Mouse (Mus musculus): Measurements from ENCODE around the gene Ncapd2. TPM values are rescaled to one million over a fixed set of nuclear protein-coding genes. Genes with fewer than 3 reads are reported as not detected.

Gene Ncapd2
- polyA plus RNA-seq, 1 experiment from 2014 or later: 66.1 TPM

- H3K9me3 ChIP-seq (replicated peaks): no peaks in the 10 kb centered on the region
- H3K27ac ChIP-seq: no peak overlapping the region
- no peak overlapping the region for H3K9ac ChIP-seq
- no peak for ATAC-seq (replicated peaks; ENCODE audit: insufficient number of reproducible peaks, insufficient read depth, low FRiP score, low read depth)
- no peak overlapping the region for H3K4me2 ChIP-seq
- H3K36me3 ChIP-seq: peaks cover 33% of the 10 kb centered on the region; the same call in 1 of the 2 replicates
- peaks cover 9% of the 10 kb centered on the region for H3K4me1 ChIP-seq (replicated peaks)
- H3K27me3 ChIP-seq: no peaks in the 10 kb centered on the region
- no peak overlapping the region for H3K4me3 ChIP-seq
These were observed 37.0 kb downstream of the Ncapd2 start for GRCm38 (mm10) chr6:125154550-125154949.

- 88% methylated on average over 4 of the region's 4 CpGs for WGBS
- no peak for ATAC-seq (replicated peaks; ENCODE audit: insufficient number of reproducible peaks, insufficient read depth, low FRiP score, low read depth)
- peaks cover 25% of the 10 kb centered on the region; the same call in 1 of the 2 replicates for H3K36me3 ChIP-seq
These were observed 37.8 kb downstream of the Ncapd2 start for GRCm38 (mm10) chr6:125153682-125154081.

GRCm38 (mm10) chr6:125153018-125153389 is 38.5 kb downstream of the Ncapd2 start:
- H3K27ac ChIP-seq: no peak overlapping the region
- no peak overlapping the region for H3K4me3 ChIP-seq
- H3K27me3 ChIP-seq: no peaks in the 10 kb centered on the region
- peaks cover 24% of the 10 kb centered on the region for H3K4me1 ChIP-seq (replicated peaks)
- no peak for ATAC-seq (replicated peaks; ENCODE audit: insufficient number of reproducible peaks, insufficient read depth, low FRiP score, low read depth)
- H3K36me3 ChIP-seq: peaks cover 25% of the 10 kb centered on the region; the same call in 1 of the 2 replicates
- H3K9ac ChIP-seq: no peak overlapping the region
- no peak overlapping the region for H3K4me2 ChIP-seq
- no peaks in the 10 kb centered on the region for H3K9me3 ChIP-seq (replicated peaks)
- 82% methylated on average over 5 of the region's 5 CpGs for WGBS

More at GRCm38 (mm10) chr6:125153682-125154081, 37.8 kb downstream of the Ncapd2 start:
- Histone ChIP-seq H3K27me3 (no peaks in the 10 kb centered on the region), H3K4me1 (replicated peaks) (peaks cover 18% of the 10 kb centered on the region), H3K4me3 (no peak overlapping the region), H3K27ac (no peak overlapping the region), H3K9ac (no peak overlapping the region), H3K9me3 (replicated peaks) (no peaks in the 10 kb centered on the region), H3K4me2 (no peak overlapping the region)

- no peak overlapping the region for H3K4me2 ChIP-seq
- peaks cover 30% of the 10 kb centered on the region for H3K4me1 ChIP-seq (replicated peaks)
- 72% methylated on average over 22 of the region's 22 CpGs for WGBS
- H3K27ac ChIP-seq: no peak overlapping the region
- no peaks in the 10 kb centered on the region for H3K27me3 ChIP-seq
- no peaks in the 10 kb centered on the region for H3K9me3 ChIP-seq (replicated peaks)
- H3K36me3 ChIP-seq: peaks cover 25% of the 10 kb centered on the region; the same call in 1 of the 2 replicates
- ATAC-seq (replicated peaks; ENCODE audit: insufficient number of reproducible peaks, insufficient read depth, low FRiP score, low read depth): no peak
- no peak overlapping the region for H3K4me3 ChIP-seq
- no peak overlapping the region for H3K9ac ChIP-seq
These were observed 39.1 kb downstream of the Ncapd2 start for GRCm38 (mm10) chr6:125152212-125153017.

GRCm38 (mm10) chr6:125149569-125149950 is 41.9 kb downstream of the Ncapd2 start:
- H3K4me2 ChIP-seq: peak overlapping the region; percentile 75
- peaks cover 54% of the 10 kb centered on the region for H3K4me1 ChIP-seq (replicated peaks)
- H3K27ac ChIP-seq: peak overlapping the region; percentile 95
- 0 out of 2 replicates have a peak overlapping the region, but pooled peaks have one; percentile 74 for H3K4me3 ChIP-seq
- H3K27me3 ChIP-seq: no peaks in the 10 kb centered on the region
- H3K9me3 ChIP-seq (replicated peaks): no peaks in the 10 kb centered on the region
- peak overlapping the region; percentile 46 for H3K9ac ChIP-seq
- 56% methylated on average over 7 of the region's 7 CpGs for WGBS
- no peak for ATAC-seq (replicated peaks; ENCODE audit: insufficient number of reproducible peaks, insufficient read depth, low FRiP score, low read depth)
- H3K36me3 ChIP-seq: peaks cover 21% of the 10 kb centered on the region; the same call in 1 of the 2 replicates

- Histone ChIP-seq H3K9ac (peak overlapping the region; percentile 46), H3K27me3 (no peaks in the 10 kb centered on the region), H3K4me1 (replicated peaks) (peaks cover 57% of the 10 kb centered on the region), H3K27ac (peak overlapping the region; percentile 95), H3K4me3 (peak overlapping the region; percentile 74), H3K36me3 (peaks cover 21% of the 10 kb centered on the region; the same call in 1 of the 2 replicates), H3K9me3 (replicated peaks) (no peaks in the 10 kb centered on the region), H3K4me2 (peak overlapping the region; percentile 75)
- 46% methylated on average over 16 of the region's 16 CpGs for WGBS
- ATAC-seq (replicated peaks; ENCODE audit: insufficient number of reproducible peaks, insufficient read depth, low FRiP score, low read depth): no peak
These were observed 42.5 kb downstream of the Ncapd2 start for GRCm38 (mm10) chr6:125148926-125149568.

- Histone ChIP-seq H3K4me1 (replicated peaks) (peaks cover 57% of the 10 kb centered on the region), H3K36me3 (peaks cover 22% of the 10 kb centered on the region; the same call in 1 of the 2 replicates), H3K9me3 (replicated peaks) (no peaks in the 10 kb centered on the region), H3K9ac (peak overlapping the region; percentile 46), H3K27ac (peak overlapping the region; percentile 95), H3K4me3 (peak overlapping the region; percentile 74), H3K27me3 (no peaks in the 10 kb centered on the region), H3K4me2 (peak overlapping the region; percentile 75)
- peak; percentile 81 for ATAC-seq (replicated peaks; ENCODE audit: insufficient number of reproducible peaks, insufficient read depth, low FRiP score, low read depth)
- 23% methylated on average over 18 of the region's 18 CpGs for WGBS
These were observed 43.1 kb downstream of the Ncapd2 start for GRCm38 (mm10) chr6:125148251-125148925.

- no peak for ATAC-seq (replicated peaks; ENCODE audit: insufficient number of reproducible peaks, insufficient read depth, low FRiP score, low read depth)
- H3K4me3 ChIP-seq: peak overlapping the region; percentile 74
- H3K9ac ChIP-seq: peak overlapping the region; percentile 46
- H3K36me3 ChIP-seq: peaks cover 19% of the 10 kb centered on the region; the same call in 1 of the 2 replicates
- peak overlapping the region; percentile 95 for H3K27ac ChIP-seq
- H3K4me1 ChIP-seq (replicated peaks): peaks cover 57% of the 10 kb centered on the region
- H3K4me2 ChIP-seq: peak overlapping the region; percentile 75
- H3K27me3 ChIP-seq: no peaks in the 10 kb centered on the region
- H3K9me3 ChIP-seq (replicated peaks): no peaks in the 10 kb centered on the region
- WGBS: 49% methylated on average over 10 of the region's 10 CpGs
These were observed 44.2 kb downstream of the Ncapd2 start for GRCm38 (mm10) chr6:125147329-125147728.

- WGBS: 47% methylated on average over 4 of the region's 4 CpGs
- Histone ChIP-seq H3K9me3 (replicated peaks) (no peaks in the 10 kb centered on the region), H3K4me3 (peak overlapping the region; percentile 74), H3K27ac (peak overlapping the region; percentile 95), H3K4me1 (replicated peaks) (peaks cover 57% of the 10 kb centered on the region), H3K36me3 (peaks cover 17% of the 10 kb centered on the region), H3K27me3 (no peaks in the 10 kb centered on the region), H3K9ac (peak overlapping the region; percentile 46), H3K4me2 (peak overlapping the region; percentile 75)
- no peak for ATAC-seq (replicated peaks; ENCODE audit: insufficient number of reproducible peaks, insufficient read depth, low FRiP score, low read depth)
These were observed 44.7 kb downstream of the Ncapd2 start for GRCm38 (mm10) chr6:125146797-125147196.

GRCm38 (mm10) chr6:125146148-125146547 is 45.4 kb downstream of the Ncapd2 start:
- Histone ChIP-seq H3K27ac (peak overlapping the region; percentile 95), H3K36me3 (peaks cover 20% of the 10 kb centered on the region), H3K4me1 (replicated peaks) (peaks cover 57% of the 10 kb centered on the region), H3K9ac (peak overlapping the region; percentile 81), H3K4me3 (peak overlapping the region; percentile 74), H3K27me3 (no peaks in the 10 kb centered on the region), H3K9me3 (replicated peaks) (no peaks in the 10 kb centered on the region), H3K4me2 (peak overlapping the region; percentile 75)
- 42% methylated on average over 7 of the region's 7 CpGs for WGBS
- no peak for ATAC-seq (replicated peaks; ENCODE audit: insufficient number of reproducible peaks, insufficient read depth, low FRiP score, low read depth)

- Histone ChIP-seq H3K27ac (peak overlapping the region; percentile 95), H3K4me2 (peak overlapping the region; percentile 75), H3K36me3 (peaks cover 27% of the 10 kb centered on the region), H3K4me1 (replicated peaks) (peaks cover 56% of the 10 kb centered on the region), H3K4me3 (peak overlapping the region; percentile 74), H3K9ac (peak overlapping the region; percentile 81), H3K9me3 (replicated peaks) (no peaks in the 10 kb centered on the region), H3K27me3 (no peaks in the 10 kb centered on the region)
- ATAC-seq (replicated peaks; ENCODE audit: insufficient number of reproducible peaks, insufficient read depth, low FRiP score, low read depth): peak; percentile 23; the same call in 1 of the 2 replicates
- 2% methylated on average over 35 of the region's 35 CpGs for WGBS
These were observed 46.0 kb downstream of the Ncapd2 start for GRCm38 (mm10) chr6:125145479-125145951.

All from heart, embryonic 15.5 days (tissue).